Mouse (Mus musculus): ENCODE measurements around the gene Tcf19. TPM values are rescaled to one million over a fixed set of nuclear protein-coding genes. Genes with fewer than 3 reads are reported as not detected.
A peak's percentile ranks its signal among the peaks of the same experiment; 100 is the strongest.
"Not testable (repeated sequence)": the region's sequence is repeated elsewhere in the genome, so short reads cannot be mapped to it uniquely, and the experiment has no call there.

Tcf19 gene
- total RNA-seq, 2 experiments from 2014 or later = 10.7 to 11.4 TPM

DNA sequence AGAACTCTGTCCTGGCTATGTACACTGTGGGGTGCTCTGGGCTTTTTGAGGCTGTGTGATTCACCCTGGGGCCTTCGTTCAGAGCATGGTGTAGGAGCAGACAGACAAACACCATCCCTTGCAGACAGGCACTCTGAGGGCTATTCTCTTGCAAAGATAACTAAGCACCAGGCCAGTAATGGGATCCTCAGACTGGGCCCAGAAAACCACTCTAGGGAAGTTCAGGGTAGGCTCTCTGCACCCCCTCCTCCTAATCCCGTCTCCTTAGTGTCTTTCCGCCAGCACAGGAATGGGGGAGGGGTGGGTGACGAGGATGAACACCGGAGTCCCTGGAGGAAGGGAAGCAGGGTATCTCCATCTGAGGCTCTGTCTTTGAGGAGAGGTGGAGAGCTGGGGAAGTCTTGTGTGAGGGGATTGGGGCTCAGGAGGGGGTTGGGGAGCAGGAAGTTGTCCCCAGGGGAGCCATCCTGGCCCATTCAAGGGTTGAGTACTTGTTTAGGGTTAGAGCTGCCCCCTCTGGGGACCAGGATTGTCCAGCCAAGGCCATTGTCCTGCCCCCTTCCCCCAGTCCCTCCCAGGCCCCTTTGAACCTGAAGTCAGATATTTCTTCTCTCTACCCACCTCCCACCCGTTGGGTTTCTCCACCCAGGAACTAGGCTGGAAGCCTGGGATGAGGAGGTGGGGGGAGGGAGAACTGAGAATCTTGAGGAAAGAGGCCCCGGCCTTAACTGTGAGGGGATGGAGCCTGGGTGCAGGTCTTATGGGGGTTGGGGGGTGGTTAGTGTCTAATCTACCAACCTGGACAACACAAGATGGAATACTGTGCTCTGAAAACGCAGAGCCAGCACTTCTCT is 11.8 kb downstream of the Tcf19 start:
- no peak for TF ChIP-seq CTCF (IDR thresholded peaks at IDR 0.05)
- H3K4me3 ChIP-seq = no peak overlapping the region
- no peak for DNase-seq (ENCODE audit: extremely low spot score in 1 of 2, low spot score in 2 of 2)
- no peak overlapping the region for H3K27ac ChIP-seq
- intact Hi-C loops (cut with DNase I) = no loop called here

DNA sequence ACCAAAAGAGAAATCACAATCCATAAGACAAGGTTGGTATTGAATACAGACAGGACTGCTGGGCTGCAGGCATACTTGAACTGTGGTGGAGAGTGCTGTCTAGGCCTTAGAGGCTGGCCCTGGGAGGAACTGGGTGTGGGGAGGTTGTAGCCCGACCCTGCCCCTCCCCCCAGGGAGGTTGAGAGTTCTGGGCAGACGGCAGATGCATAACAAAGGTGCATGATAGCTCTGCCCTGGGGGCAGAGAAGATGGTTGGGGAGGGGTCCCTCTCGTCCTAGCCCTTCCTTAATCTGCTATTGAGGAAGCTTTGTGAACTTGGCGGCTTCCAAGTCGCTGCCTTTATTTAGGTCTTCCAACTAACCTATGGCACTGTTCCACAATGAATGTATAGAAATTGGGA is 12.8 kb downstream of the Tcf19 start:
- no peak overlapping the region for H3K4me3 ChIP-seq
- TF ChIP-seq CTCF (IDR thresholded peaks at IDR 0.05) = no peak
- no peak overlapping the region for H3K27ac ChIP-seq
- intact Hi-C loops (cut with DNase I) = no loop called here
- no peak for DNase-seq (ENCODE audit: extremely low spot score in 1 of 2, low spot score in 2 of 2)

- intact Hi-C loops (cut with DNase I) = no loop called here
- no peak for DNase-seq (ENCODE audit: extremely low spot score in 1 of 2, low spot score in 2 of 2)
- no peak for TF ChIP-seq CTCF (IDR thresholded peaks at IDR 0.05)
- Histone ChIP-seq H3K4me3 (no peak overlapping the region), H3K27ac (no peak overlapping the region)
These were observed 13.9 kb downstream of the Tcf19 start for GRCm38 (mm10) chr17:35502762-35503161.

- intact Hi-C loops (cut with DNase I) = no loop called here
- TF ChIP-seq CTCF (IDR thresholded peaks at IDR 0.05) = no peak
- no peak for DNase-seq (ENCODE audit: extremely low spot score in 1 of 2, low spot score in 2 of 2)
- Histone ChIP-seq H3K27ac (no peak overlapping the region), H3K4me3 (no peak overlapping the region)
These were observed 14.4 kb downstream of the Tcf19 start for GRCm38 (mm10) chr17:35502226-35502625.

GRCm38 (mm10) chr17:35497124-35497523 is 19.5 kb downstream of the Tcf19 start:
- intact Hi-C loops (cut with DNase I) = no loop called here
- Histone ChIP-seq H3K4me3 (no peak overlapping the region), H3K27ac (no peak overlapping the region)
- DNase-seq (ENCODE audit: extremely low spot score in 1 of 2, low spot score in 2 of 2) = no peak
- TF ChIP-seq CTCF (IDR thresholded peaks at IDR 0.05) = no peak

- intact Hi-C loops (cut with DNase I) = no loop called here
- TF ChIP-seq CTCF (IDR thresholded peaks at IDR 0.05) = no peak
- Histone ChIP-seq H3K27ac (no peak overlapping the region), H3K4me3 (no peak overlapping the region)
- no peak for DNase-seq (ENCODE audit: extremely low spot score in 1 of 2, low spot score in 2 of 2)
These were observed 26.3 kb downstream of the Tcf19 start for GRCm38 (mm10) chr17:35490320-35490719.

GRCm38 (mm10) chr17:35488041-35488440 is 28.6 kb downstream of the Tcf19 start:
- no peak for DNase-seq (ENCODE audit: extremely low spot score in 1 of 2, low spot score in 2 of 2)
- H3K27ac ChIP-seq = no peak overlapping the region
- no peak for TF ChIP-seq CTCF (IDR thresholded peaks at IDR 0.05)
- H3K4me3 ChIP-seq = no peak overlapping the region
- intact Hi-C loops (cut with DNase I) = loop anchor here (5.0 kb wide), 1 partner anchor 89 kb away; no protein-coding TSS in a partner anchor

DNA sequence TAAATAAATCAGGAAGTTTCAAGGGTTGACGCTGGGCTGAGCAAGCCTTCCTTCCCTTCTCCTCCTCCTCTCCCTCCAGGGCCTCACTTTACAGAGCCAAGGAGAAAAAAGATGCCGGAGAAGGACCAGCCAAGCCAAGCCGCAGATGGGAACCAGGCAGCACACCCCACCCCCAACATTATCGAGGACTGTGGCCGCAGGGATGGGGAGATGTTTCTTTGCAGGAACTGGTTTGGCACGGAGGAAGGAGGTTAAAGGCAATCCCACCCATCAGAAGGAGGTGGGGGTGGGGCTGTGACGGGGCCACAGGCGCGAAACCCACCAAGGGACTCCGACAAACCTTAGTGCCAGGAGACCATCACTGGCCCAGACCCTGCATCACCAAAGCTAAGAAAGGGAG is 29.9 kb downstream of the Tcf19 start:
- H3K27ac ChIP-seq = no peak overlapping the region
- no peak overlapping the region for H3K4me3 ChIP-seq
- intact Hi-C loops (cut with DNase I) = loop anchor here (5.0 kb wide), 1 partner anchor 91 kb away; no protein-coding TSS in a partner anchor
- DNase-seq (ENCODE audit: extremely low spot score in 1 of 2, low spot score in 2 of 2) = no peak
- TF ChIP-seq CTCF (IDR thresholded peaks at IDR 0.05) = no peak

GRCm38 (mm10) chr17:35485702-35486101 is 30.9 kb downstream of the Tcf19 start:
- no peak for TF ChIP-seq CTCF (IDR thresholded peaks at IDR 0.05)
- Histone ChIP-seq H3K27ac (no peak overlapping the region), H3K4me3 (no peak overlapping the region)
- intact Hi-C loops (cut with DNase I) = loop anchor here (5.0 kb wide), 1 partner anchor 92 kb away; no protein-coding TSS in a partner anchor
- no peak for DNase-seq (ENCODE audit: extremely low spot score in 1 of 2, low spot score in 2 of 2)

DNA sequence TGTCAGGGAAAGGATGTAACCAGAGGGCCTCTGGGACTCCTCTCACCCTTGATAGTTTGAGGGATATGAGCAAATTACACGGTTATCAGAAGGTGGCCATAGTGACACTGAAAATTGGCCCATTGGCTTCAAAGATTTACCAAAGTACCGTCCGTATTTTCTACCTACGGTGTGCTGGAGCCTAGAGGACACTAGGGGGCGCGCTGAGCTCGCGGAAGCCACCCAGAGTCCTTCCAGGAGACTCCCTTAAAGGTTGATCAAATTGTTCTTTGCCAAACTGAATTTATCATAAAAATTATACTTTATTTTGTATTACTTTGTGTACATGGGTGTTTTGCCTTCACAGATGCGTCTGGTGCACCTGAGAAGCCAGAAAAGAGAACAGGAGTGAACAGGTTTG is 32.6 kb downstream of the Tcf19 start:
- intact Hi-C loops (cut with DNase I) = loop anchor here (1.0 kb wide), 1 partner anchor 48 kb away; no protein-coding TSS in a partner anchor
- Histone ChIP-seq H3K4me3 (no peak overlapping the region), H3K27ac (no peak overlapping the region)
- peak; percentile 50 to 60 for DNase-seq (ENCODE audit: extremely low spot score in 1 of 2, low spot score in 2 of 2)
- peak; percentile 98 for TF ChIP-seq CTCF (IDR thresholded peaks at IDR 0.05)

GRCm38 (mm10) chr17:35469842-35470751 is 46.5 kb downstream of the Tcf19 start, which contains the start of gene H2-Q10:
H2-Q10 (plus strand) TSS chr17:35470089.
- Histone ChIP-seq H3K27ac (no peak within 1 kb of the TSS), H3K4me3 (peak within 1 kb of the TSS; percentile 7)
- no peak for TF ChIP-seq CTCF (IDR thresholded peaks at IDR 0.05)
- intact Hi-C loops (cut with DNase I) = no loop called here
- no peak for DNase-seq (ENCODE audit: extremely low spot score in 1 of 2, low spot score in 2 of 2)

DNA sequence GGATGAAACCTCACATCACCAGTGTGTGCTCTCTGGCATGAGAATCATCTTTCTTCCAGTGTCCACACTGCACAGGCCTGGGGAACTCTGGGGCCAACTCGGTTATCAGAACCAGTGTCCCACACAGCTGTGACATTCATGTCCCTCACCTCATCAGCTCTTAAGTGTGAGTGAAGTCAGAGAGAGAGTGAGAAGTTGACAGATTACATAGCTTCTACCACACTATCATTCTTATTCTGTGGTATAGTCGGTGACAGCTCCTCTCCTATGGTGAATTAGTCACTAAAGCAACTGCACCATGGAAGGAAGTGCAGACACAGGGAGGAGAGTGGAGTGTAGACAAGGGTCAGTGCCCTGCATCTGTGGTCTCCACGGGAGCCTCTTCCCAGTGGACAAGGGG is 47.7 kb downstream of the Tcf19 start:
- intact Hi-C loops (cut with DNase I); DNase-seq (ENCODE audit: extremely low spot score in 1 of 2, low spot score in 2 of 2); H3K27ac ChIP-seq; H3K4me3 ChIP-seq: not testable (repeated sequence)
